Mouse (Mus musculus): Measurements from ENCODE around the gene Soga1. TPM values are rescaled to one million over a fixed set of nuclear protein-coding genes. Genes with fewer than 3 reads are reported as not detected.

The Soga1 gene
- polyA plus RNA-seq, 1 experiment from 2014 or later = 8.1 TPM

- Histone ChIP-seq H3K4me2 (replicated peaks; ENCODE audit: low read depth, low read length) (no peak overlapping the region), H3K9ac (replicated peaks; ENCODE audit: low read depth, low read length) (no peak overlapping the region), H3K9me3 (ENCODE audit: control insufficient read depth, low read depth, low read length) (no peaks in the 10 kb centered on the region), H3K27ac (ENCODE audit: low read length) (no peak overlapping the region), H3K27me3 (ENCODE audit: control insufficient read depth, insufficient read depth, low read length) (no peaks in the 10 kb centered on the region), H3K4me1 (ENCODE audit: control insufficient read depth, insufficient read depth, low read length) (0 out of 2 replicates have a peak, but pooled peaks cover 3% of the 10 kb centered on the region), H3K36me3 (ENCODE audit: control insufficient read depth, insufficient read depth, low read length) (no peaks in the 10 kb centered on the region), H3K4me3 (ENCODE audit: low read depth, low read length) (no peak overlapping the region)
- no peak for ATAC-seq (ENCODE audit: insufficient number of reproducible peaks, insufficient read depth, low FRiP score, low read depth)
Observed at GRCm38 (mm10) chr2:156976711-156977110, 102.3 kb downstream of the Soga1 start.

GRCm38 (mm10) chr2:156974967-156975366 lies 104.1 kb downstream of the Soga1 start:
- Histone ChIP-seq H3K9me3 (ENCODE audit: control insufficient read depth, low read depth, low read length) (no peaks in the 10 kb centered on the region), H3K27me3 (ENCODE audit: control insufficient read depth, insufficient read depth, low read length) (no peaks in the 10 kb centered on the region), H3K4me3 (ENCODE audit: low read depth, low read length) (no peak overlapping the region), H3K36me3 (ENCODE audit: control insufficient read depth, insufficient read depth, low read length) (no peaks in the 10 kb centered on the region), H3K4me2 (replicated peaks; ENCODE audit: low read depth, low read length) (no peak overlapping the region), H3K9ac (replicated peaks; ENCODE audit: low read depth, low read length) (no peak overlapping the region), H3K4me1 (ENCODE audit: control insufficient read depth, insufficient read depth, low read length) (0 out of 2 replicates have a peak, but pooled peaks cover 3% of the 10 kb centered on the region), H3K27ac (ENCODE audit: low read length) (no peak overlapping the region)
- ATAC-seq (ENCODE audit: insufficient number of reproducible peaks, insufficient read depth, low FRiP score, low read depth) = no peak
- 47% methylated on average over 2 of the region's 2 CpGs for WGBS

GRCm38 (mm10) chr2:156973316-156974100 lies 105.5 kb downstream of the Soga1 start:
- Histone ChIP-seq H3K27ac (ENCODE audit: low read length) (no peak overlapping the region), H3K9me3 (ENCODE audit: control insufficient read depth, low read depth, low read length) (no peaks in the 10 kb centered on the region), H3K4me1 (ENCODE audit: control insufficient read depth, insufficient read depth, low read length) (0 out of 2 replicates have a peak, but pooled peaks cover 3% of the 10 kb centered on the region), H3K4me2 (replicated peaks; ENCODE audit: low read depth, low read length) (no peak overlapping the region), H3K27me3 (ENCODE audit: control insufficient read depth, insufficient read depth, low read length) (no peaks in the 10 kb centered on the region), H3K9ac (replicated peaks; ENCODE audit: low read depth, low read length) (no peak overlapping the region), H3K36me3 (ENCODE audit: control insufficient read depth, insufficient read depth, low read length) (no peaks in the 10 kb centered on the region; the same call in none of the 2 replicates), H3K4me3 (ENCODE audit: low read depth, low read length) (no peak overlapping the region)
- ATAC-seq (ENCODE audit: insufficient number of reproducible peaks, insufficient read depth, low FRiP score, low read depth) = no peak
- 83% methylated on average over 5 of the region's 5 CpGs for WGBS

GRCm38 (mm10) chr2:156970253-156970652 lies 108.8 kb downstream of the Soga1 start:
- no peak for ATAC-seq (ENCODE audit: insufficient number of reproducible peaks, insufficient read depth, low FRiP score, low read depth)
- H3K27me3 ChIP-seq (ENCODE audit: control insufficient read depth, insufficient read depth, low read length) = no peaks in the 10 kb centered on the region

GRCm38 (mm10) chr2:156968501-156968900 lies 110.6 kb downstream of the Soga1 start:
- no peak for ATAC-seq (ENCODE audit: insufficient number of reproducible peaks, insufficient read depth, low FRiP score, low read depth)
- WGBS = 76% methylated on average over 4 of the region's 4 CpGs
- no peaks in the 10 kb centered on the region; the same call in none of the 2 replicates for H3K36me3 ChIP-seq (ENCODE audit: control insufficient read depth, insufficient read depth, low read length)
- H3K4me2 ChIP-seq (replicated peaks; ENCODE audit: low read depth, low read length) = no peak overlapping the region
- no peaks in the 10 kb centered on the region for H3K9me3 ChIP-seq (ENCODE audit: control insufficient read depth, low read depth, low read length)
- no peak overlapping the region for H3K4me3 ChIP-seq (ENCODE audit: low read depth, low read length)
- no peaks in the 10 kb centered on the region for H3K27me3 ChIP-seq (ENCODE audit: control insufficient read depth, insufficient read depth, low read length)
- H3K9ac ChIP-seq (replicated peaks; ENCODE audit: low read depth, low read length) = no peak overlapping the region
- H3K27ac ChIP-seq (ENCODE audit: low read length) = no peak overlapping the region
- no peaks in the 10 kb centered on the region for H3K4me1 ChIP-seq (ENCODE audit: control insufficient read depth, insufficient read depth, low read length)

More at GRCm38 (mm10) chr2:156970253-156970652, 108.8 kb downstream of the Soga1 start:
- Histone ChIP-seq H3K9me3 (ENCODE audit: control insufficient read depth, low read depth, low read length) (no peaks in the 10 kb centered on the region), H3K4me3 (ENCODE audit: low read depth, low read length) (no peak overlapping the region), H3K36me3 (ENCODE audit: control insufficient read depth, insufficient read depth, low read length) (no peaks in the 10 kb centered on the region; the same call in none of the 2 replicates), H3K4me2 (replicated peaks; ENCODE audit: low read depth, low read length) (no peak overlapping the region), H3K9ac (replicated peaks; ENCODE audit: low read depth, low read length) (no peak overlapping the region), H3K27ac (ENCODE audit: low read length) (no peak overlapping the region), H3K4me1 (ENCODE audit: control insufficient read depth, insufficient read depth, low read length) (0 out of 2 replicates have a peak, but pooled peaks cover 3% of the 10 kb centered on the region)
- 71% methylated on average over 7 of the region's 7 CpGs for WGBS

GRCm38 (mm10) chr2:156967388-156967787 lies 111.7 kb downstream of the Soga1 start:
- H3K4me1 ChIP-seq (ENCODE audit: control insufficient read depth, insufficient read depth, low read length) = no peaks in the 10 kb centered on the region
- H3K27me3 ChIP-seq (ENCODE audit: control insufficient read depth, insufficient read depth, low read length) = no peaks in the 10 kb centered on the region
- H3K4me2 ChIP-seq (replicated peaks; ENCODE audit: low read depth, low read length) = no peak overlapping the region
- 89% methylated on average over 6 of the region's 6 CpGs for WGBS
- no peak overlapping the region for H3K4me3 ChIP-seq (ENCODE audit: low read depth, low read length)
- H3K36me3 ChIP-seq (ENCODE audit: control insufficient read depth, insufficient read depth, low read length) = no peaks in the 10 kb centered on the region; the same call in none of the 2 replicates
- H3K9me3 ChIP-seq (ENCODE audit: control insufficient read depth, low read depth, low read length) = no peaks in the 10 kb centered on the region
- no peak overlapping the region for H3K27ac ChIP-seq (ENCODE audit: low read length)
- H3K9ac ChIP-seq (replicated peaks; ENCODE audit: low read depth, low read length) = no peak overlapping the region
- ATAC-seq (ENCODE audit: insufficient number of reproducible peaks, insufficient read depth, low FRiP score, low read depth) = no peak

Other genes with a start within 250 kb of the Soga1 start
- 67.1 and 73.7 TPM in 2 replicates for gene Tgif2, start 239.2 kb downstream of the Soga1 start, polyA plus RNA-seq (2014; fragmentation: Nextera tagmentation; extraction: Ambion mirVana)
- gene 4930518I15Rik, start 221.3 kb downstream of the Soga1 start, polyA plus RNA-seq (2014; fragmentation: Nextera tagmentation; extraction: Ambion mirVana) = 8.0 and 9.1 TPM in 2 replicates
- 189 and 202 TPM in 2 replicates for gene Rab5if, start 216.1 kb downstream of the Soga1 start, polyA plus RNA-seq (2014; fragmentation: Nextera tagmentation; extraction: Ambion mirVana)
- 0.22 and 0.28 TPM in 2 replicates for gene Sla2, start 192.1 kb downstream of the Soga1 start, polyA plus RNA-seq (2014; fragmentation: Nextera tagmentation; extraction: Ambion mirVana)
- 44.4 and 45.1 TPM in 2 replicates for gene Ndrg3, start 87.2 kb downstream of the Soga1 start, polyA plus RNA-seq (2014; fragmentation: Nextera tagmentation; extraction: Ambion mirVana)
- gene Dsn1, start 72.1 kb downstream of the Soga1 start, polyA plus RNA-seq (2014; fragmentation: Nextera tagmentation; extraction: Ambion mirVana) = 36.4 and 38.7 TPM in 2 replicates
- not detected in 2 replicates for gene Tldc2, start 7.8 kb upstream of the Soga1 start, polyA plus RNA-seq (2014; fragmentation: Nextera tagmentation; extraction: Ambion mirVana)
- 30.6 and 32.5 TPM in 2 replicates for gene Samhd1, start 56.0 kb upstream of the Soga1 start, polyA plus RNA-seq (2014; fragmentation: Nextera tagmentation; extraction: Ambion mirVana)
- 30.5 and 30.7 TPM in 2 replicates for gene Rbl1, start 125.3 kb upstream of the Soga1 start, polyA plus RNA-seq (2014; fragmentation: Nextera tagmentation; extraction: Ambion mirVana)
- 301 and 324 TPM in 2 replicates for gene Rpn2, start 199.8 kb upstream of the Soga1 start, polyA plus RNA-seq (2014; fragmentation: Nextera tagmentation; extraction: Ambion mirVana)
- gene Mroh8, start 200.3 kb upstream of the Soga1 start, polyA plus RNA-seq (2014; fragmentation: Nextera tagmentation; extraction: Ambion mirVana) = 0.45 and 0.85 TPM in 2 replicates